Mouse (Mus musculus) lung, postnatal 0 days (tissue): ENCODE measurements around the gene Gm10203.

ENCODE experiments used
- CTCF ChIP-seq: IDR thresholded peaks from 2 replicates; pipeline ENCODE4 v1.5.1; 2016; ENCODE audit warnings: antibody characterized with exemption, mild to moderate bottlenecking
- EP300 ChIP-seq: IDR thresholded peaks from 2 replicates; pipeline ENCODE4 v1.6.1; 2016; ENCODE audit warnings: antibody characterized with exemption, mild to moderate bottlenecking, control low read depth

DNA sequence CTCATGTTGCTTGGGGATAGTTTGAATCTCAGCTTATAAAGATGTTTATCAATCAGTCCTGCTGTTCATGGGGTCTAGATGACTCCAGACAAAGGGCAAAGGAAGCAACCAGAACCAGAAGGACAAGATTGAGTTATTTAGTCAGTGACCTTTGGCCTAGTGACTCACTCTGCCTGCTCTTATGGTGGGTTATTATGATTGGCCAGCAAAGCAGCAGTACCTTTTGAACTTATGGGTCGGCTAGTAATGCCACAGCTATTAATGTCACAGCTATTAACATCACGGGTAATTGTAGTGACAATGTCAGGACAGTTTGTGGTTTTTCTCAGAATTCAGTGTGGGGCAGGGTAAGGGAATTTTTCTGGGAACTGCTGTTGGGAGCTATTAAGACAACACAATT is 8.0 kb downstream of the Gm10203 start:
- TF ChIP-seq CTCF: no peak
- no peak for TF ChIP-seq EP300
